Mouse (Mus musculus): ENCODE data around the gene Sgsm2.
A peak's percentile ranks its signal among the peaks of the same experiment; 100 is the strongest.

- TF ChIP-seq POLR2A (IDR thresholded peaks at IDR 0.05; ENCODE audit: insufficient read depth, low read depth, low read length) (0 out of 2 replicates have a peak, but pooled peaks have one; percentile 36), CTCF (IDR thresholded peaks at IDR 0.05) (peak; percentile 62), EP300 (IDR thresholded peaks at IDR 0.05; ENCODE audit: insufficient read depth, low read depth, low read length) (no peak)
Observed at GRCm38 (mm10) chr11:74829812-74830211, 67.0 kb downstream of the Sgsm2 start.
